Mouse (Mus musculus): ENCODE results near the gene Dot1l.

GRCm38 (mm10) chr10:80738657-80739056 is 16.3 kb upstream of the Dot1l start:
- TF ChIP-seq GATA1 (IDR thresholded peaks at IDR 0.05; ENCODE audit: low read length) (no peak), TAL1 (IDR thresholded peaks at IDR 0.05; ENCODE audit: low read length) (no peak)
